Mouse (Mus musculus): Measurements from ENCODE around the gene Fh1. TPM values are rescaled to one million over a fixed set of nuclear protein-coding genes. Genes with fewer than 3 reads are reported as not detected.

Fh1 gene
- polyA plus RNA-seq, 1 experiment from 2014 or later, result 151 TPM

DNA sequence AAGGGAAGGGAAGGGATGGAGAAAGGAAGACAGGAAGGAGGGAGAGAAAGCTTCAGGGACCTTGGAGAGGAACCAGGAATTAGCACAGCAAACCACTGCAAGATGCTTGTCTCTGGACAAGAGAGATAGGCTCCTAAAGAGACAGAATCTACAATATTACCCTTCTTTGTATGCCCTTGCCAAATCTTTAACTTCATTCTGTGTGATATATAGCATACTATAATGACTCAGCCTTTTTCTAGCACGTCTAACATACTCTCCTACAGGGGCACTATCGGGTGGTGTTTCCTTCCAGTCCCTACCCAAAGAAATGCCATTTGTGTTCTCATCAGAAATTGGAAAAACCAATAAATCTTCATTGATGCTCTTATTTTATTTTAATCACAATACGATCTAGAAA is 5.6 kb upstream of the Fh1 start:
- Histone ChIP-seq H3K4me2 (ENCODE audit: low read length) (no peak overlapping the region), H3K9me3 (ENCODE audit: control insufficient read depth, low read length) (no peaks in the 10 kb centered on the region), H3K9ac (ENCODE audit: low read length) (no peak overlapping the region), H3K27ac (ENCODE audit: low read depth) (no peak overlapping the region), H3K4me3 (ENCODE audit: low read depth, low read length) (no peak overlapping the region), H3K36me3 (ENCODE audit: control insufficient read depth, insufficient read depth, low read length) (no peaks in the 10 kb centered on the region), H3K27me3 (replicated peaks; ENCODE audit: control insufficient read depth, insufficient read depth, low read length) (no peaks in the 10 kb centered on the region), H3K4me1 (replicated peaks; ENCODE audit: control insufficient read depth, insufficient read depth, low read length) (no peaks in the 10 kb centered on the region)
- ATAC-seq (replicated peaks; ENCODE audit: low FRiP score, low TSS enrichment, low read depth), result no peak
- no peak for DNase-seq (ENCODE audit: low spot score)
- 89% methylated on average over 3 of the region's 3 CpGs for WGBS

DNA sequence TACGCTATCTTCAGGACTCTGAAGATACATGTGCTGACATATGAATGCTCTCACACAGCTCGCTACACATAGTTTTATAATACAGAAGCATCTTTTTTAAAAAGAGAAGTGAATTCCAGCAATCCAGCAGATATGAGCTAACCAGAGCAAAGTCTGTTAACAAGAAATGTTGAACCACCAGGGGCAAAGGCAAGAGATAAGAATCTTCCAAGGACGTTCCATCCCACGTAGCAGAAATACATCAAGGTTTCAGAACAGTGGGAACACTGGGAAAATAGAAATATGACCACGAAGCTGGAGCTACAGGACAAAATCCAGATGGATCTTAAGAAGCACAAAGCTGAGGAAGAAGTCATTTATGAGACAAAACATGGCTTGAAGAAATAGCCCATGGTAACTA is 4.9 kb upstream of the Fh1 start:
- H3K9ac ChIP-seq (ENCODE audit: low read length), result no peak overlapping the region
- 77% methylated on average over 5 of the region's 5 CpGs for WGBS

DNA sequence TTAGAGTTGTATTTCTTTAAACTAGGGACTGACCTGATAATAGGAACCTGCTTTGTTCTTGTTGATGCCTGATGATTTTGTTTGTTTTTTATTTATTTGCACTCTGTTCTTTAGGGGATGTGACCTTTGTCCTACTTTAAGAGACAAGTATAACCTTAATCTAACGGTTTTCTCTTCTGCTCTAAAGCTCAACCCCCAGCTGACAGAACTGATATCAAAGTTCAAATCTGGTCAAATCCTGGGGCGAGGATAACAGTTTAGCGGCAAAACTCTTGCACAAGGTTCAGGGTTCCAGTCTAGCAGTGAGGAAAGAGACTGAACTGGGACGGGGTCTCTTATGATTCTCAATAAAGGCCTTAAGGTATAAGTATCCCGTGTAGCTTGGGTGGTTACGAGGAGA is 3.8 kb upstream of the Fh1 start:
- H3K4me2 ChIP-seq (ENCODE audit: low read length), result no peak overlapping the region
- H3K9me3 ChIP-seq (ENCODE audit: control insufficient read depth, low read length), result no peaks in the 10 kb centered on the region
- peaks cover 6% of the 10 kb centered on the region for H3K4me1 ChIP-seq (replicated peaks; ENCODE audit: control insufficient read depth, insufficient read depth, low read length)
- no peak overlapping the region for H3K9ac ChIP-seq (ENCODE audit: low read length)
- H3K27me3 ChIP-seq (replicated peaks; ENCODE audit: control insufficient read depth, insufficient read depth, low read length), result no peaks in the 10 kb centered on the region
- no peak for DNase-seq (ENCODE audit: low spot score)
- H3K36me3 ChIP-seq (ENCODE audit: control insufficient read depth, insufficient read depth, low read length), result no peaks in the 10 kb centered on the region
- H3K4me3 ChIP-seq (ENCODE audit: low read depth, low read length), result no peak overlapping the region
- no peak overlapping the region for H3K27ac ChIP-seq (ENCODE audit: low read depth)
- WGBS, result 90% methylated on average over 6 of the region's 6 CpGs
- ATAC-seq (replicated peaks; ENCODE audit: low FRiP score, low TSS enrichment, low read depth), result no peak

More for the DNA sequence above, 4.9 kb upstream of the Fh1 start:
- Histone ChIP-seq H3K36me3 (ENCODE audit: control insufficient read depth, insufficient read depth, low read length) (no peaks in the 10 kb centered on the region), H3K27me3 (replicated peaks; ENCODE audit: control insufficient read depth, insufficient read depth, low read length) (no peaks in the 10 kb centered on the region), H3K4me3 (ENCODE audit: low read depth, low read length) (no peak overlapping the region), H3K27ac (ENCODE audit: low read depth) (no peak overlapping the region), H3K4me1 (replicated peaks; ENCODE audit: control insufficient read depth, insufficient read depth, low read length) (no peaks in the 10 kb centered on the region), H3K9me3 (ENCODE audit: control insufficient read depth, low read length) (no peaks in the 10 kb centered on the region), H3K4me2 (ENCODE audit: low read length) (no peak overlapping the region)
- ATAC-seq (replicated peaks; ENCODE audit: low FRiP score, low TSS enrichment, low read depth) (no peak), DNase-seq (ENCODE audit: low spot score) (no peak)

DNA sequence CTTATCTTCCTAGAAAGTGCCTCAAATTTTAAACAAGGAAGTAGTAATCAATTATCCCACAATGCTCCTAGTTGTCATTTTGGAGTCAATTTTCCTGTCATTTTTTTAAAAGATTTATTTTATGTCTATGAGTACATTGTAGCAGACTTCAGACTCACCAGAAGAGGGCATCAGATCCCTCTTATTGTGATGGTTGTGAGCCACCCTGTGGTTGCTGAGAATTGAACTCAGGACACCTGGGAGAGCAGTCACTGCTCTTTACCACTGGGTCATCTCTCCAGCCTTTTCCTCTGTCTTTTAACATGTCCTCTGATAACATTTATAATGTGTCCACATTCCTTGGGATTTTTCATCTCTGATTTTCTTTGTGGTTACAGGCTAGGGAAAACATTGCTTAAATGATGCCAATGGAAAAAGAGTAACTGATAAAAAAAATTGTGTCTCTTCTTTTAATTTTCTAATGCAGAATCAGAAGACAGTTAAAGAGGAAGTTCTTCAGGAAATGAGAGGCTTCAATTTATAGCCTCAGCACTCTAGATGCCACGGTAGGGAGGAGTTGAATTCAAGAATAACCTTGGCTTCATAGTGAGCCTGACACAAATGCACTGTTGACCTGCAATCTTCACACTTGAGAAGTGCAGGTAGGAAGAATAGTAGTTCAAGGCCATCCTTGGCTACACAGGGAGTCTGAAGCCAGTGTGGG is 706 bp upstream of the Fh1 start:
- Histone ChIP-seq H3K4me3 (ENCODE audit: low read depth, low read length) (peak overlapping the region; percentile 86), H3K9ac (ENCODE audit: low read length) (peak overlapping the region; percentile 34; the same call in 1 of the 2 replicates), H3K27me3 (replicated peaks; ENCODE audit: control insufficient read depth, insufficient read depth, low read length) (no peaks in the 10 kb centered on the region), H3K36me3 (ENCODE audit: control insufficient read depth, insufficient read depth, low read length) (no peaks in the 10 kb centered on the region), H3K27ac (ENCODE audit: low read depth) (peak overlapping the region; percentile 80), H3K4me1 (replicated peaks; ENCODE audit: control insufficient read depth, insufficient read depth, low read length) (peaks cover 12% of the 10 kb centered on the region), H3K9me3 (ENCODE audit: control insufficient read depth, low read length) (no peaks in the 10 kb centered on the region), H3K4me2 (ENCODE audit: low read length) (peak overlapping the region; percentile 67)
- 85% methylated on average over 1 of the region's 1 CpGs for WGBS
- ATAC-seq (replicated peaks; ENCODE audit: low FRiP score, low TSS enrichment, low read depth), result peak; percentile 28; the same call in 1 of the 2 replicates
- DNase-seq (ENCODE audit: low spot score), result no peak

DNA sequence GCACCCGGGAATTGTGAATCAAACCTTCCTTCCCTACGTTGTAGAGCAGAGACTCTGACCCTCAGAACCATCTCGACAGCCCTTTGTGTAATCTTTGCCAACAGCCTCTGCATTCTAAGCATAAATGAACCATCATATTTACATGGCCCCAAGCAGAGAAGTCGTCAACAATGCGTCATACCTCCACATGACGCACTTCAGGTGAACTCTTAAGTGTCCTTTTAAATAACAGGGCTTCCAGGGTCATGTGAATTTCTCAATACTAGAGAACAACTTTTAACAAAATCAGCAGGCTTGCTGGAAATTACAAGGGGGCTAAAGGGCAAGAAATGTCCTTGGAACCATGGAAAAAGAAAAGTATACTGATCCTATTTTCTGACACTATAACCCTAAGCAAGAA is 1.8 kb downstream of the Fh1 start:
- Histone ChIP-seq H3K9ac (ENCODE audit: low read length) (no peak overlapping the region), H3K27ac (ENCODE audit: low read depth) (no peak overlapping the region), H3K4me1 (replicated peaks; ENCODE audit: control insufficient read depth, insufficient read depth, low read length) (peaks cover 12% of the 10 kb centered on the region), H3K9me3 (ENCODE audit: control insufficient read depth, low read length) (no peaks in the 10 kb centered on the region), H3K4me3 (ENCODE audit: low read depth, low read length) (no peak overlapping the region), H3K36me3 (ENCODE audit: control insufficient read depth, insufficient read depth, low read length) (peaks cover 5% of the 10 kb centered on the region), H3K4me2 (ENCODE audit: low read length) (no peak overlapping the region; the same call in 1 of the 2 replicates), H3K27me3 (replicated peaks; ENCODE audit: control insufficient read depth, insufficient read depth, low read length) (no peaks in the 10 kb centered on the region)
- no peak for ATAC-seq (replicated peaks; ENCODE audit: low FRiP score, low TSS enrichment, low read depth)
- DNase-seq (ENCODE audit: low spot score), result no peak
- WGBS, result 73% methylated on average over 6 of the region's 6 CpGs

DNA sequence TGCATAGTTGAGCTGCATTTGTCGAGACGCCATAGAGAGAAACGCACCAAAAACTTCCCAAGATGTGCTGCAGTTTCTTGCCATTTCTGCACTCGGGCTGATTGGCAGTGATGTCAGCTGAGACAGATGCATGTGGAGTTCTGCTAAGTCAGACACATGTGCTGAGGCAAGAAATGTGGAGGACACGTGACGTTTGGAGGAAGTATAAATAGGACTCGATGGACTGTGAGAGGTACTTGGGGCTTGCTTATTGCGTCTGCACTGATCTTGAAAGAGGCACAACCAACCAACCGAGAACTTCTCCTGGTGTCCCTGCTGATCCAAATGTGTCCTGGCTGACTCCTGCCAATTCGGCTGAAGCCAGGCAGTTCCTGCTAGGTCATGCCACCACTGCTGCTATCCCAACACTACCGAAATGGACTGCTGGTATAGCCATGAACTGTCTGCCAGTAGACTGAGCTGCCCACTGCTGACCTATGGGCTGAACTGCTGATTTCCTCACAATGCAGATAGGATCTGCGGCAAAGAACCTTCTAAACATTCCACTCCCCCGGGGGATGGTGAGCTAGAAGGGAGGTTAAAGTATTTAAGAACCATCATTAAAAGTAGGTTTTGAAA is 5.5 kb downstream of the Fh1 start, which contains the start of gene Kmo:
Gene Kmo (plus strand): TSS at position 568 of the 618 bp plus-strand sequence.
- DNase-seq (ENCODE audit: low spot score) (no peak), ATAC-seq (replicated peaks; ENCODE audit: low FRiP score, low TSS enrichment, low read depth) (no peak)
- H3K4me1 ChIP-seq (replicated peaks; ENCODE audit: control insufficient read depth, insufficient read depth, low read length), result peaks cover 12% of the 10 kb centered on the region
- H3K4me3 ChIP-seq (ENCODE audit: low read depth, low read length), result no peak within 1 kb of the TSS
- no peak within 1 kb of the TSS for H3K9ac ChIP-seq (ENCODE audit: low read length)
- 92% methylated on average over 13 of the region's 13 CpGs for WGBS
- no peaks in the 10 kb centered on the region for H3K9me3 ChIP-seq (ENCODE audit: control insufficient read depth, low read length)
- H3K4me2 ChIP-seq (ENCODE audit: low read length), result no peak within 1 kb of the TSS
- H3K27ac ChIP-seq (ENCODE audit: low read depth), result no peak within 1 kb of the TSS
- H3K36me3 ChIP-seq (ENCODE audit: control insufficient read depth, insufficient read depth, low read length), result peaks cover 40% of the 10 kb centered on the region
- no peaks in the 10 kb centered on the region for H3K27me3 ChIP-seq (replicated peaks; ENCODE audit: control insufficient read depth, insufficient read depth, low read length)

DNA sequence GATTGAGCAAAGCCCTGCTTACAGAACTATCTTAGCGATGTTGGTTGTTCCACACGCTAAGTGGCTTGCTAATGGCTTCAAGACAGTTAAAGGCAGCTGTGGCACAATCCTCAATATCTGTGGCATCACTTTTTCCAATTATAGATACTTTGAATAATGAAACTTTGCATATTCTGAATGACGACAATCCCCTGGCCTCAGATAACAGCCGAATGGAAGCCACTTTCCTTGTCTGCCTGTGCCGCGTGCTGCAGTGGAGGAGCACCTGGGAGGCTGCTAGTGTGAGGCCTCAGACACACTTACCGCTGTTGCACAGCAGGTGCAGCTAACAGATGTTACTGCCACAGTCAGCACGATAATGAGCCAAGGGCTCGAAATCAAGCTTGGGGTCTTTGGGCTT is 10.4 kb downstream of the Fh1 start:
- WGBS, result 93% methylated on average over 9 of the region's 9 CpGs

DNA sequence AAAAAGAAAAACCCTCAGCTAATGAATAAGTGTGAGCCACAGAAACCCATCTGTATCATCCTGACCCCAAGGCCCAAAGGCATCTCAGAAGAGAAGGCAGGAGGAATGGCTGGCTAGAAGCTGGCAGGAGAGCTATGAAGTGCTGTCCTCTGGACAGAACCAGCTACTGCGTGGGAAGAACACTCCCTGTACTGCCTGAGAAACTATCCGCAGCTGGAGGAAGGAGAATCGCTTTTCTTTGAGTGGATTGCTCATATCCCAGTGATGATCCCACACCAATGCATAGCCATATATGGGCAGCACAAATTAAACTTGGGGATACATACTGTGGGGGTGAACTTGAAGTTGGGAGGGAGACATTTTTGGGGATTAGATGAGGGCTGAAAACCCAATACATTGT is 16.7 kb downstream of the Fh1 start:
- Histone ChIP-seq H3K4me1 (replicated peaks; ENCODE audit: control insufficient read depth, insufficient read depth, low read length) (no peaks in the 10 kb centered on the region), H3K27me3 (replicated peaks; ENCODE audit: control insufficient read depth, insufficient read depth, low read length) (no peaks in the 10 kb centered on the region), H3K9ac (ENCODE audit: low read length) (no peak overlapping the region), H3K36me3 (ENCODE audit: control insufficient read depth, insufficient read depth, low read length) (peaks cover 97% of the 10 kb centered on the region), H3K9me3 (ENCODE audit: control insufficient read depth, low read length) (no peaks in the 10 kb centered on the region), H3K27ac (ENCODE audit: low read depth) (no peak overlapping the region), H3K4me2 (ENCODE audit: low read length) (no peak overlapping the region), H3K4me3 (ENCODE audit: low read depth, low read length) (no peak overlapping the region)
- no peak for DNase-seq (ENCODE audit: low spot score)
- no peak for ATAC-seq (replicated peaks; ENCODE audit: low FRiP score, low TSS enrichment, low read depth)
- WGBS, result 93% methylated on average over 3 of the region's 3 CpGs

More for the DNA sequence above, 10.4 kb downstream of the Fh1 start:
- no peaks in the 10 kb centered on the region for H3K4me1 ChIP-seq (replicated peaks; ENCODE audit: control insufficient read depth, insufficient read depth, low read length)
- H3K9ac ChIP-seq (ENCODE audit: low read length), result no peak overlapping the region
- ATAC-seq (replicated peaks; ENCODE audit: low FRiP score, low TSS enrichment, low read depth), result no peak
- H3K27ac ChIP-seq (ENCODE audit: low read depth), result no peak overlapping the region
- no peak overlapping the region for H3K4me3 ChIP-seq (ENCODE audit: low read depth, low read length)
- no peak for DNase-seq (ENCODE audit: low spot score)
- peaks cover 88% of the 10 kb centered on the region for H3K36me3 ChIP-seq (ENCODE audit: control insufficient read depth, insufficient read depth, low read length)
- no peaks in the 10 kb centered on the region for H3K27me3 ChIP-seq (replicated peaks; ENCODE audit: control insufficient read depth, insufficient read depth, low read length)
- no peak overlapping the region for H3K4me2 ChIP-seq (ENCODE audit: low read length)
- no peaks in the 10 kb centered on the region for H3K9me3 ChIP-seq (ENCODE audit: control insufficient read depth, low read length)

All from intestine, embryonic 14.5 days (tissue).